Mouse (Mus musculus) embryonic facial prominence, embryonic 14.5 days (tissue): Measurements from ENCODE around the gene Olfr586. TPM values are rescaled to one million over a fixed set of nuclear protein-coding genes. Genes with fewer than 3 reads are reported as not detected.

Experiments
- ATAC-seq: fragments of 200-750 bp; cut with Nextera tagmentation; 2 replicates; pipeline ENCODE4 v1.8.0; 2017; ENCODE audit warnings: low read depth, moderate number of reproducible peaks, moderate TSS enrichment
- DNase-seq: peaks from one replicate; pipeline ENCODE4 v3.0.0-alpha.2; 2015; ENCODE audit warnings: low spot score
- H3K27ac ChIP-seq: fragments of 300-500 bp; sonication (generic); replicated peaks from 2 replicates; pipeline ENCODE4 v1.5.1; 2014; ENCODE audit warnings: low read depth, mild to moderate bottlenecking, low read length, moderate library complexity
- H3K27me3 ChIP-seq: fragments of 300-500 bp; sonication (generic); replicated peaks from 2 replicates; pipeline ENCODE4 v1.6.1; 2014; ENCODE audit warnings: low read length; ENCODE audit not compliant: control insufficient read depth, insufficient read depth
- H3K36me3 ChIP-seq: fragments of 300-500 bp; sonication (generic); 2 replicates; pipeline ENCODE4 v1.6.1; 2014; ENCODE audit warnings: low read length, mixed read lengths; ENCODE audit not compliant: control insufficient read depth, insufficient read depth
- H3K4me1 ChIP-seq: fragments of 300-500 bp; sonication (generic); 2 replicates; pipeline ENCODE4 v1.6.1; 2014; ENCODE audit warnings: antibody characterized with exemption, low read length; ENCODE audit not compliant: control insufficient read depth, insufficient read depth
- H3K4me2 ChIP-seq: fragments of 300-500 bp; sonication (generic); 2 replicates; pipeline ENCODE4 v1.6.1; 2014; ENCODE audit warnings: low read depth, mild to moderate bottlenecking, low read length, moderate library complexity, mixed read lengths
- H3K4me3 ChIP-seq: fragments of 300-500 bp; sonication (generic); 2 replicates; pipeline ENCODE4 v1.5.1; 2014; ENCODE audit warnings: low read depth, mild to moderate bottlenecking, low read length
- H3K9ac ChIP-seq: fragments of 300-500 bp; sonication (generic); 2 replicates; pipeline ENCODE4 v1.6.1; 2014; ENCODE audit warnings: low read depth, mild to moderate bottlenecking, low read length, moderate library complexity, mixed read lengths
- H3K9me3 ChIP-seq: fragments of 300-500 bp; sonication (generic); 2 replicates; pipeline ENCODE4 v1.6.1; 2016; ENCODE audit warnings: low read length; ENCODE audit not compliant: control insufficient read depth
- WGBS: fragments of 180-500 bp; shearing (Covaris S2); extraction: QIAGEN DNeasy Blood & Tissue Kit; methylation state at CpG from one replicate; pipeline ENCODE4 v1.1.7; 2014; 5-methylcytosine and 5-hydroxymethylcytosine counted together
- polyA plus RNA-seq: library from polyadenylated mRNA; unstranded; fragments of >200 nt; fragmentation: Nextera tagmentation; extraction: Ambion mirVana; gene quantifications from 2 replicates; pipeline ENCODE4 v1.2.1, GENCODE M21; 2014

The Olfr586 gene
- polyA plus RNA-seq, result not detected in 2 replicates

DNA sequence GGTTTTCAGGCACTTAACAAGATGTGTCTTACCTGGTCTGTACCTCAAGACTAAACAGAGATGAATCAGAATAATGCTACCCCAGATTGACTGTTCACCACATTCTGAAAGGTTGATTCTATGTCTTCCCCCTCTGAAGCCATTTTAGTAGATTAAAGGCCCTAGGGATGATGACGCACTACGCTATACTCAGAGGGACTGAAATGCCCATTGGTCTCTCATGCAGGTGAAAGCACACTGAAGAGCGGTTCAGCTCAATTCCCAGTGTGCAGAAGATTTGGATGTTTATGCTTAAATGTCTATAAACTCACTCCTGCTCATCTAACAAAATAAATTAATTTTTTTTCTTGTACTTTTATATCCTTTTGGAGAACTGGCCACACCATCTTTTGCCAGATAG is at the start of gene Olfr586:
Gene Olfr586, minus strand, starts transcription at position 101 of the 400 bp plus-strand sequence.
- Histone ChIP-seq H3K4me3 (no peak within 1 kb of the TSS), H3K27me3 (no peaks in the 10 kb centered on the region), H3K4me1 (no peaks in the 10 kb centered on the region), H3K4me2 (no peak within 1 kb of the TSS), H3K9ac (no peak within 1 kb of the TSS), H3K9me3 (no peaks in the 10 kb centered on the region), H3K27ac (no peak within 1 kb of the TSS), H3K36me3 (no peaks in the 10 kb centered on the region)
- DNase-seq (no peak), ATAC-seq (no peak)
- 85% methylated on average over 3 of the region's 3 CpGs for WGBS

DNA sequence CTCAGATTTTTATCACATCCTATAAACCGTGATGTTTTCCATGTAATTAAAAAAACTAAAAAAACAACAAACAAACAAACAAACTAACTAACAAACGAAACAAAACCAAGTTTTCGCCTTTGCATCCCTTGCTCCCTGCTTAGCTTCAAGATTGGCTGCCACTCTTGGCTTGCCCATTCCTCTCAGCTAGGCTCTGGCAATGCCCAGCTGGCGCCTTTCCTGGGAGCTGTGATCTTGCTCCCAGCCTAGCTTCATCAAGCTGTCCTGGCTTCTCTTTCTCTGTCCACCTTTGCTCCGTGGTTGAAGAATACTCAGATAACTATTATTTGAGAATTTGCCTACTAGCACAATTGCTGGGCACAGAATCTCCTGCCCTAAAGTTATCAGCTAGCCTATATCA is 44.3 kb upstream of the Olfr586 start:
- Histone ChIP-seq H3K27ac (no peak overlapping the region), H3K36me3 (no peaks in the 10 kb centered on the region), H3K4me3 (no peak overlapping the region), H3K27me3 (no peaks in the 10 kb centered on the region), H3K9ac (no peak overlapping the region), H3K4me2 (no peak overlapping the region), H3K9me3 (no peaks in the 10 kb centered on the region), H3K4me1 (no peaks in the 10 kb centered on the region)
- DNase-seq (no peak), ATAC-seq (no peak)
- WGBS, result 78% methylated on average over 5 of the region's 5 CpGs

GRCm38 (mm10) chr7:103156256-103156655 is 30.8 kb upstream of the Olfr586 start, which contains the start of gene Olfr589:
Gene Olfr589, minus strand, starts transcription at chr7:103156356.
- Histone ChIP-seq H3K27ac (no peak within 1 kb of the TSS), H3K4me1 (no peaks in the 10 kb centered on the region), H3K4me2 (no peak within 1 kb of the TSS), H3K9ac (no peak within 1 kb of the TSS), H3K4me3 (no peak within 1 kb of the TSS), H3K36me3 (no peaks in the 10 kb centered on the region), H3K27me3 (no peaks in the 10 kb centered on the region), H3K9me3 (no peaks in the 10 kb centered on the region)
- whole genome bisulfite sequencing, result 53% methylated on average over 2 of the region's 2 CpGs
- no peak for ATAC-seq
- DNase-seq, result no peak

GRCm38 (mm10) chr7:103140579-103140978 is 15.1 kb upstream of the Olfr586 start, which contains the start of gene Olfr588-ps1:
Gene Olfr588-ps1, plus strand, starts transcription at chr7:103140879.
- H3K9ac ChIP-seq, result no peak within 1 kb of the TSS
- WGBS, result 79% methylated on average over 1 of the region's 1 CpGs
- ATAC-seq, result no peak

GRCm38 (mm10) chr7:103119406-103119805 is 6.0 kb downstream of the Olfr586 start:
- H3K27me3 ChIP-seq, result no peaks in the 10 kb centered on the region
- H3K4me1 ChIP-seq, result no peaks in the 10 kb centered on the region
- no peak overlapping the region for H3K27ac ChIP-seq
- DNase-seq (no peak), ATAC-seq (no peak)
- H3K9ac ChIP-seq, result no peak overlapping the region
- 51% methylated on average over 3 of the region's 3 CpGs for WGBS
- H3K9me3 ChIP-seq, result no peaks in the 10 kb centered on the region
- no peak overlapping the region for H3K4me3 ChIP-seq
- no peak overlapping the region for H3K4me2 ChIP-seq
- no peaks in the 10 kb centered on the region for H3K36me3 ChIP-seq

More at GRCm38 (mm10) chr7:103140579-103140978, 15.1 kb upstream of the Olfr586 start, which contains the start of gene Olfr588-ps1:
- Histone ChIP-seq H3K4me3 (no peak within 1 kb of the TSS), H3K4me1 (no peaks in the 10 kb centered on the region), H3K27me3 (no peaks in the 10 kb centered on the region), H3K27ac (no peak within 1 kb of the TSS), H3K36me3 (no peaks in the 10 kb centered on the region), H3K4me2 (no peak within 1 kb of the TSS), H3K9me3 (no peaks in the 10 kb centered on the region)
- no peak for DNase-seq

DNA sequence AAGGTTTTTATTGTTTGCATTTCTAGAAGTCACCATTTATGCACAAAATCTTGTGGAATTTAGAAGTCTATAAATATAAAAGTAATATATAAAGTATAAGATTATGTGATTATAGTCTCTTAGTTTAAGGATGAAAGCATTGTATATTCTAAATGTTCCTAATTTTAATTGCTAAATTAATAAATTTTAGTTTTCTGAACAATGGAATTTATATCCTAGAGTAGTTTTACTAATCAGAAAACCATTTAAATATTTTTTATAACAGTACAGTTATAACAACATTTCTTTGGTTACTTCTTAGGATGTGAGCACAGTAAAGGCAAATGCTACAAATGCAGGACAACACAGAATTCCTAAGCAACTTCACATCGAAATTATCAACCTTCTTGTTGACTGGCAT is 28.0 kb downstream of the Olfr586 start, which contains the start of gene Olfr585:
Gene Olfr585, plus strand, starts transcription at position 301 of the 400 bp plus-strand sequence.
- Histone ChIP-seq H3K9me3 (0 out of 2 replicates have a peak, but pooled peaks cover 2% of the 10 kb centered on the region), H3K27ac (no peak within 1 kb of the TSS), H3K27me3 (no peaks in the 10 kb centered on the region), H3K9ac (no peak within 1 kb of the TSS), H3K36me3 (no peaks in the 10 kb centered on the region), H3K4me3 (no peak within 1 kb of the TSS), H3K4me1 (no peaks in the 10 kb centered on the region), H3K4me2 (no peak within 1 kb of the TSS)
- WGBS, result 79% methylated on average over 1 of the region's 1 CpGs
- DNase-seq (no peak), ATAC-seq (no peak)

- WGBS, result 75% methylated on average over 1 of the region's 1 CpGs
- DNase-seq, result no peak
- H3K27me3 ChIP-seq, result no peaks in the 10 kb centered on the region
- ATAC-seq, result no peak
- no peak within 1 kb of the TSS for H3K4me3 ChIP-seq
- no peaks in the 10 kb centered on the region for H3K4me1 ChIP-seq
- no peak within 1 kb of the TSS for H3K27ac ChIP-seq
- H3K9me3 ChIP-seq, result peaks cover 4% of the 10 kb centered on the region; the same call in 1 of the 2 replicates
- no peaks in the 10 kb centered on the region for H3K36me3 ChIP-seq
- no peak within 1 kb of the TSS for H3K9ac ChIP-seq
- no peak within 1 kb of the TSS for H3K4me2 ChIP-seq
Observed at GRCm38 (mm10) chr7:103081585-103081984, 43.9 kb downstream of the Olfr586 start, which contains the start of gene Olfr584. Gene Olfr584, plus strand, starts transcription at chr7:103081885.

Other genes starting within 250 kb of the Olfr586 start
- gene Olfr568, start 248.5 kb downstream of the Olfr586 start, polyA plus RNA-seq, result not detected in 2 replicates
- gene Olfr569, start 234.8 kb downstream of the Olfr586 start, polyA plus RNA-seq, result not detected in 2 replicates
- gene Olfr570, start 231.1 kb downstream of the Olfr586 start, polyA plus RNA-seq, result not detected in 2 replicates
- 0.06 and 0.08 TPM in 2 replicates for gene Olfr571, start 208.1 kb downstream of the Olfr586 start, polyA plus RNA-seq
- gene Olfr572, start 201.2 kb downstream of the Olfr586 start, polyA plus RNA-seq, result not detected in 2 replicates
- not detected in 2 replicates for gene Olfr573-ps1, start 183.1 kb downstream of the Olfr586 start, polyA plus RNA-seq
- not detected in 2 replicates for gene Olfr574, start 177.2 kb downstream of the Olfr586 start, polyA plus RNA-seq
- gene Olfr575, start 166.9 kb downstream of the Olfr586 start, polyA plus RNA-seq, result not detected in 2 replicates
- not detected in 2 replicates for gene Olfr576, start 163.0 kb downstream of the Olfr586 start, polyA plus RNA-seq
- gene Olfr577, start 149.7 kb downstream of the Olfr586 start, polyA plus RNA-seq, result not detected in 2 replicates
- 0.08 and 0.31 TPM in 2 replicates for gene Olfr578, start 136.3 kb downstream of the Olfr586 start, polyA plus RNA-seq
- gene Olfr582, start 87.6 kb downstream of the Olfr586 start, polyA plus RNA-seq, result not detected in 2 replicates
- not detected in 2 replicates for gene Olfr583, start 74.3 kb downstream of the Olfr586 start, polyA plus RNA-seq
- 0.24 TPM in 1 of 2 replicates, not detected in the other for gene Olfr584, start 43.8 kb downstream of the Olfr586 start, polyA plus RNA-seq
- gene Olfr585, start 27.9 kb downstream of the Olfr586 start, polyA plus RNA-seq, result not detected in 2 replicates
- gene Olfr588-ps1, start 15.2 kb upstream of the Olfr586 start, polyA plus RNA-seq, result not detected in 2 replicates
- gene Olfr589, start 30.7 kb upstream of the Olfr586 start, polyA plus RNA-seq, result not detected in 2 replicates
- 0.33 TPM in 1 of 2 replicates, not detected in the other for gene Olfr591, start 52.7 kb upstream of the Olfr586 start, polyA plus RNA-seq
- not detected in 2 replicates for gene Olfr592, start 59.2 kb upstream of the Olfr586 start, polyA plus RNA-seq
- not detected in 2 replicates for gene Olfr593, start 86.2 kb upstream of the Olfr586 start, polyA plus RNA-seq
- gene Olfr594, start 91.4 kb upstream of the Olfr586 start, polyA plus RNA-seq, result not detected in 2 replicates
- gene Usp17ld, start 126.9 kb upstream of the Olfr586 start, polyA plus RNA-seq, result not detected in 2 replicates
- not detected in 2 replicates for gene Olfr596, start 180.0 kb upstream of the Olfr586 start, polyA plus RNA-seq
- gene Olfr597, start 190.7 kb upstream of the Olfr586 start, polyA plus RNA-seq, result not detected in 2 replicates
- gene Olfr598, start 197.9 kb upstream of the Olfr586 start, polyA plus RNA-seq, result not detected in 2 replicates
- not detected in 2 replicates for gene Olfr599, start 210.3 kb upstream of the Olfr586 start, polyA plus RNA-seq
- gene Olfr600, start 224.0 kb upstream of the Olfr586 start, polyA plus RNA-seq, result not detected in 2 replicates
- gene Olfr601, start 237.0 kb upstream of the Olfr586 start, polyA plus RNA-seq, result not detected in 2 replicates